Mouse (Mus musculus) midbrain, embryonic 16.5 days (tissue): ENCODE results near the gene Apba1. TPM values are rescaled to one million over a fixed set of nuclear protein-coding genes. Genes with fewer than 3 reads are reported as not detected.

Experiments used
- ATAC-seq: fragments of 200-750 bp; cut with Nextera tagmentation; 2 replicates; pipeline ENCODE4 v1.8.0; 2017; ENCODE audit warnings: moderate TSS enrichment
- H3K27ac ChIP-seq: fragments of 300-500 bp; sonication (generic); 2 replicates; pipeline ENCODE4 v1.5.1; 2014; ENCODE audit warnings: mild to moderate bottlenecking, low read length, mixed read lengths
- H3K27me3 ChIP-seq: fragments of 300-500 bp; sonication (generic); 2 replicates; pipeline ENCODE4 v1.6.1; 2014; ENCODE audit warnings: low read depth, low read length, mixed read lengths; ENCODE audit not compliant: control insufficient read depth, insufficient read depth
- H3K36me3 ChIP-seq: fragments of 300-500 bp; sonication (generic); 2 replicates; pipeline ENCODE4 v1.6.1; 2014; ENCODE audit warnings: mild to moderate bottlenecking, low read length, moderate library complexity, mixed read lengths; ENCODE audit not compliant: control insufficient read depth, insufficient read depth
- H3K4me1 ChIP-seq: fragments of 300-500 bp; sonication (generic); 2 replicates; pipeline ENCODE4 v1.6.1; 2014; ENCODE audit warnings: mild to moderate bottlenecking, low read length, mixed read lengths; ENCODE audit not compliant: control insufficient read depth, insufficient read depth
- H3K4me2 ChIP-seq: fragments of 300-500 bp; sonication (generic); 2 replicates; pipeline ENCODE4 v1.6.1; 2014; ENCODE audit warnings: mild to moderate bottlenecking, low read length, mixed read lengths
- H3K4me3 ChIP-seq: fragments of 300-500 bp; sonication (generic); 2 replicates; pipeline ENCODE4 v1.5.1; 2014; ENCODE audit warnings: low read depth, mild to moderate bottlenecking, low read length, moderate library complexity, mixed read lengths
- H3K9ac ChIP-seq: fragments of 300-500 bp; sonication (generic); 2 replicates; pipeline ENCODE4 v1.6.1; 2014; ENCODE audit warnings: low read depth, low read length, mixed read lengths
- H3K9me3 ChIP-seq: fragments of 300-500 bp; sonication (generic); replicated peaks from 2 replicates; pipeline ENCODE4 v1.6.1; 2014; ENCODE audit warnings: mild to moderate bottlenecking, low read length, mixed read lengths; ENCODE audit not compliant: control insufficient read depth, poor library complexity, severe bottlenecking
- WGBS: fragments of 180-500 bp; shearing (Covaris S2); extraction: QIAGEN DNeasy Blood & Tissue Kit; methylation state at CpG from one replicate; pipeline ENCODE4 v1.1.7; 2014; 5-methylcytosine and 5-hydroxymethylcytosine counted together
- polyA plus RNA-seq: library from polyadenylated mRNA; unstranded; fragments of >200 nt; fragmentation: Nextera tagmentation; extraction: Ambion mirVana; gene quantifications from 2 replicates; pipeline ENCODE4 v1.2.1, GENCODE M21; 2015

Apba1 gene
- polyA plus RNA-seq, 1 experiment from 2014 or later: 12.3 TPM

- Histone ChIP-seq H3K9ac (no peak overlapping the region), H3K36me3 (no peaks in the 10 kb centered on the region), H3K27ac (no peak overlapping the region), H3K4me3 (no peak overlapping the region), H3K4me2 (no peak overlapping the region), H3K9me3 (no peaks in the 10 kb centered on the region), H3K27me3 (peaks cover 4% of the 10 kb centered on the region; the same call in 1 of the 2 replicates), H3K4me1 (peaks cover 11% of the 10 kb centered on the region)
- no peak for ATAC-seq
- 77% methylated on average over 8 of the region's 8 CpGs for WGBS
Observed at GRCm38 (mm10) chr19:23896915-23897314, 138.2 kb downstream of the Apba1 start.

- Histone ChIP-seq H3K4me3 (no peak overlapping the region), H3K27ac (no peak overlapping the region), H3K4me1 (peaks cover 11% of the 10 kb centered on the region), H3K9ac (no peak overlapping the region), H3K9me3 (no peaks in the 10 kb centered on the region), H3K36me3 (no peaks in the 10 kb centered on the region), H3K4me2 (no peak overlapping the region), H3K27me3 (peaks cover 1% of the 10 kb centered on the region; the same call in 1 of the 2 replicates)
- WGBS: 17% methylated on average over 11 of the region's 11 CpGs
- peak; percentile 46; the same call in 1 of the 2 replicates for ATAC-seq
Observed at GRCm38 (mm10) chr19:23898501-23898900, 139.8 kb downstream of the Apba1 start.

DNA sequence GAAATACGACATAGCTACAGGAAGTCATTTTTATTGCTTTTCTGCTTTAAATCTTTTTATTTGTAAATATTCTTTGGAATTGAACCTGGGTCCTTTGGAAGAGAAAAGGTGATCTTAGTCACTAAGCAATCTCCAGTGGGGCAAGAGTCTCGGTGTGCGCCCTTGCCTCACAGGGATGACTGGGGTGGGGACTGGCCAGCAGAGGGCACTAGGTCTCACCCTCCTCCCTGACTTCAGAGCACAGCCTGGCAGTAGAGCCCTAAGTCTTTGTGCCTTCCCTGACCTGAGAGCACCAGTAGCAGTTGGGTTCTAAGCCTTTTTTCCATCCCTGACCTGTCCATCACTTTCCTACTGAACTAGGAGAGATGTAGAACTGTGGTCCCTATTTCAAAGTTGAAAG is 142.5 kb downstream of the Apba1 start:
- H3K4me2 ChIP-seq: no peak overlapping the region
- H3K4me3 ChIP-seq: no peak overlapping the region
- H3K4me1 ChIP-seq: peaks cover 14% of the 10 kb centered on the region
- no peak for ATAC-seq
- no peaks in the 10 kb centered on the region for H3K9me3 ChIP-seq
- WGBS: 76% methylated on average over 3 of the region's 3 CpGs
- H3K27ac ChIP-seq: no peak overlapping the region
- no peaks in the 10 kb centered on the region for H3K27me3 ChIP-seq
- no peaks in the 10 kb centered on the region for H3K36me3 ChIP-seq
- H3K9ac ChIP-seq: no peak overlapping the region

GRCm38 (mm10) chr19:23901768-23902167 is 143.1 kb downstream of the Apba1 start:
- H3K4me2 ChIP-seq: no peak overlapping the region
- no peaks in the 10 kb centered on the region for H3K27me3 ChIP-seq
- no peak overlapping the region for H3K27ac ChIP-seq
- no peak overlapping the region for H3K9ac ChIP-seq
- H3K36me3 ChIP-seq: no peaks in the 10 kb centered on the region
- H3K4me1 ChIP-seq: peaks cover 15% of the 10 kb centered on the region
- no peak overlapping the region for H3K4me3 ChIP-seq
- H3K9me3 ChIP-seq: no peaks in the 10 kb centered on the region
- no peak for ATAC-seq
- WGBS: 93% methylated on average over 4 of the region's 4 CpGs

DNA sequence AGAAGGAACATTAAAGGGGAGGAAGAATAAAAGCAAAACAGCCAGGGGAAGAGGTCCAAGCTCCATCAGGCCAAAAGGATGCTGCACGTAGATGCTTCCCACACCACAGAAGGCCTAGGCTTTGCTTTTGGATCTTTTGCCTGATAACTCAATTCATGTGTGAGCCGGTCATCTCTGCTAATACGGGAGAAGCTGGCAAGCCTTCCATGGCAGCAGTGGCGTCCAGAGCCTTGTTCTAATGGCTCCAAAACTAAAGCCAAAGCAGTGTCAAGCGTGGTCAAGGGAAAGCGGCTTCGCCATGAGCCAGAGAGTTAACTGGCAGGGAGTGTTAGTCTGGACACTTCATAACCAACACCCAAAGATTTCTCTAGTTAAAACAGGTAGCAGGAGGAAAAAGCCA is 144.4 kb downstream of the Apba1 start:
- no peaks in the 10 kb centered on the region for H3K36me3 ChIP-seq
- H3K4me3 ChIP-seq: no peak overlapping the region
- ATAC-seq: no peak
- H3K27me3 ChIP-seq: no peaks in the 10 kb centered on the region
- H3K4me2 ChIP-seq: no peak overlapping the region
- H3K9ac ChIP-seq: no peak overlapping the region
- WGBS: 92% methylated on average over 7 of the region's 7 CpGs
- no peaks in the 10 kb centered on the region for H3K9me3 ChIP-seq
- H3K4me1 ChIP-seq: peaks cover 13% of the 10 kb centered on the region
- H3K27ac ChIP-seq: no peak overlapping the region; the same call in 1 of the 2 replicates

DNA sequence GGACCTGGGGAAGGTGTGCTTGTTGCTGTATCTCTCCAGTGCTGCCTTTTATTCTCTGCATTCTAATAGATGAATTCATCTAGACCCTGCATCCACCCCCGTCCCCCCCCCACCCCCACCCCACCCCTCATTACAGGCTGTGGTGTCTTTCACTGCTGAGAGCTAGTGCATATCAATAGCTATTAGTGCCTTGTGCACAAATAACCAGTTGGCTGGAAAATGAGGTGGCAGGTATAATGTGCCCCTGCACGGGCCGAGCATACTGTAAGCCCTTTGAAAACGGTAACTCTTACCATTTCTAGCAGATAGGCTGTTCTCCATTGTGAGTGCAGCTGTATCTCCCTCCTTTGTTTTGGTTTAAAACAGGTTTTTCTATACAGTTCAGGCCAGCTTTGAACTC is 146.2 kb downstream of the Apba1 start:
- 52% methylated on average over 4 of the region's 4 CpGs for WGBS
- H3K27me3 ChIP-seq: no peaks in the 10 kb centered on the region
- ATAC-seq: no peak
- H3K9ac ChIP-seq: no peak overlapping the region
- no peaks in the 10 kb centered on the region for H3K36me3 ChIP-seq
- H3K4me3 ChIP-seq: no peak overlapping the region
- H3K4me1 ChIP-seq: peaks cover 6% of the 10 kb centered on the region; the same call in 1 of the 2 replicates
- H3K9me3 ChIP-seq: no peaks in the 10 kb centered on the region
- no peak overlapping the region for H3K4me2 ChIP-seq
- H3K27ac ChIP-seq: no peak overlapping the region

GRCm38 (mm10) chr19:23905772-23906171 is 147.1 kb downstream of the Apba1 start:
- Histone ChIP-seq H3K4me3 (no peak overlapping the region), H3K27ac (no peak overlapping the region), H3K4me1 (peaks cover 5% of the 10 kb centered on the region; the same call in 1 of the 2 replicates), H3K27me3 (no peaks in the 10 kb centered on the region), H3K9ac (no peak overlapping the region), H3K9me3 (no peaks in the 10 kb centered on the region), H3K4me2 (no peak overlapping the region), H3K36me3 (no peaks in the 10 kb centered on the region)
- WGBS: 68% methylated on average over 5 of the region's 5 CpGs
- no peak for ATAC-seq

- WGBS: 67% methylated on average over 4 of the region's 4 CpGs
Observed at GRCm38 (mm10) chr19:23910345-23910744, 151.7 kb downstream of the Apba1 start.

GRCm38 (mm10) chr19:23919384-23920219 is 160.9 kb downstream of the Apba1 start:
- WGBS: 12% methylated on average over 5 of the region's 5 CpGs
- H3K9ac ChIP-seq: no peak overlapping the region
- H3K4me3 ChIP-seq: no peak overlapping the region
- peak overlapping the region; percentile 70 for H3K27ac ChIP-seq
- no peak overlapping the region for H3K4me2 ChIP-seq
- H3K4me1 ChIP-seq: 0 out of 2 replicates have a peak, but pooled peaks cover 2% of the 10 kb centered on the region
- H3K36me3 ChIP-seq: peaks cover 12% of the 10 kb centered on the region
- no peaks in the 10 kb centered on the region for H3K9me3 ChIP-seq
- peak; percentile 55; the same call in 1 of the 2 replicates for ATAC-seq
- H3K27me3 ChIP-seq: no peaks in the 10 kb centered on the region

More at GRCm38 (mm10) chr19:23910345-23910744, 151.7 kb downstream of the Apba1 start:
- Histone ChIP-seq H3K9me3 (no peaks in the 10 kb centered on the region), H3K4me1 (peaks cover 2% of the 10 kb centered on the region; the same call in 1 of the 2 replicates), H3K9ac (no peak overlapping the region), H3K4me3 (no peak overlapping the region), H3K36me3 (0 out of 2 replicates have a peak, but pooled peaks cover 5% of the 10 kb centered on the region), H3K4me2 (no peak overlapping the region), H3K27ac (no peak overlapping the region), H3K27me3 (no peaks in the 10 kb centered on the region)
- ATAC-seq: no peak
